Mouse (Mus musculus) heart, adult 2 months (tissue): ENCODE measurements around the gene Mosmo.

ENCODE experiments used
- CTCF ChIP-seq: fragments of 200-600 bp; IDR thresholded peaks from 2 replicates; pipeline ENCODE4 v1.8.1; 2022; ENCODE audit warnings: antibody characterized with exemption, mild to moderate bottlenecking, moderate library complexity
- EP300 ChIP-seq: fragments of 200-500 bp; IDR thresholded peaks from 2 replicates; pipeline ENCODE4 v1.6.1; 2011; ENCODE audit warnings: low read depth, low read length, control low read depth; ENCODE audit not compliant: insufficient read depth
- POLR2A ChIP-seq: fragments of 200-500 bp; IDR thresholded peaks from 2 replicates; pipeline ENCODE4 v1.6.1; 2011; ENCODE audit warnings: mild to moderate bottlenecking, low read depth, low read length, control low read depth; ENCODE audit not compliant: insufficient read depth

GRCm38 (mm10) chr7:120635821-120636220 lies 41.6 kb upstream of the Mosmo start:
- TF ChIP-seq POLR2A (no peak), EP300 (no peak), CTCF (no peak)
